Mouse (Mus musculus) granulocyte monocyte progenitor cell, adult 5-6 weeks (primary cell): ENCODE data around the gene Rpl5. TPM values are rescaled to one million over a fixed set of nuclear protein-coding genes. Genes with fewer than 3 reads are reported as not detected.

ENCODE experiments used
- ATAC-seq: replicated peaks from 2 replicates; pipeline ENCODE4 v1.8.0; 2016; ENCODE audit warnings: mild to moderate bottlenecking, moderate TSS enrichment, inconsistent platforms; ENCODE audit not compliant: poor library complexity, severe bottlenecking
- total RNA-seq, 2 experiments: library from RNA; stranded (forward) in 1 of 2; stranded (reverse) in 1 of 2; fragments of 200-712, 200-1000 nt in 1 of 2; fragments of >200 nt in 1 of 2; fragmentation: Nextera tagmentation in 1 of 2; gene quantifications; 2 replicates each; pipeline ENCODE4 v1.2.3; 2014 to 2017

The Rpl5 gene
- total RNA-seq, 2 experiments from 2014 or later: 433 to 457 TPM

DNA sequence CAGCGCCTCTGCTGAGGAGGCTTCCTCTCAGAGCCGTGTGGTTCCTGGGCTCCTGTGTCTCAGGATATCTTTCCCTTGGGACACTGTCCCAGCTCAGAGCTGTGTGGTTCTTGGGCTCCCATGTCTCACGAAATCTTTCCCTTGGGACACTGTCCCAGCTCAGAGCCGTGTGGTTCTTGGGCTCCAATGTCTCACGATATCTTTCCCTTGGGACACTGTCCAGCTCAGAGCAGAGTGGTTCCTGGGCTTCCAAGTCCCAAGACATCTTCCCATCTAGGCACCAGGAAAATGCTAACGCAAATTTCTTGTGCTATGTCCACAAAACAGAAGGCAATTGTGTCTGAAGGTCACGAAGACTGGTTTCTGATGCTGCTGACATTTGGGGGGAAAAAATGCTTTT, 5.6 kb upstream of the Rpl5 start:
- ATAC-seq: no peak

DNA sequence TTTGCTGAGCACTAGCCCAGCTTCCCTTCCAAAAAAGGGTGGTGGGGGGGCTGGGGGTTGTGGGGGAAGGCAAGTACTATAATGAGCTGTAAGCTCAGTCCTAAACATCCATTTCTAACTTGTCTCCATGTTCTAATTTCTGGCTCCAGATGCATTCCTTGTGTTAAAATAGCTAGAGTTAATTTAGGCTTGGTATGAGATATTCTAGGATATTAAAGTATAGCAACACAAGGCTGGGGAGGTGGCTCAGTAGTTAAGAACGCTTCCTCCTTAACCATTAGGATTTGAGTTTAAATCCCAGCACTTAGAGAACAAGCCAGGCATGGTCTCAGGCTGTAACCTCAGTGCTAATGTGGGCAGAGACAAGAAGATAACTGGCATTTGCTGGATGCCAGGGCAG, 4.0 kb upstream of the Rpl5 start:
- no peak for ATAC-seq

- ATAC-seq: peak; percentile 43
These were observed 813 bp downstream of the Rpl5 start for GRCm38 (mm10) chr5:107901014-107901615.

DNA sequence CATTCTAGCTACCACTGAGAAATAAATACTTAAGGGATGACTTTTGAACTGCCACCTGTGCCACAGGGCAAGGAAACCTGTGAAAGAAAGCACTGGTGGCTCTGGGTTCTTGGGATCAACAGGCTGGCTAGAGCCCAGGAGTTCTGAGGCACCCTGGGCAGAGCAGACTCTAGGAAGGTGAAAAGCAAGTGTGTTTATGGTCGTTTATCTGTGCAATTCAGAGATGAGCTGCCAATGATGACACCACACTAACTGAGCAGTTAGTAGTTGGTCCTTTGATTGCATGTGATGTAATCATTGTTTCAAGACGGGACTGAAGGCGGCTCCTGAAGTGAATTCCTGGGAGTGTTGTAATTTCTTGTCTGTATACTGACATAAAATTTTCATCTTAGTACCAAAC, 4.0 kb downstream of the Rpl5 start:
- no peak for ATAC-seq

DNA sequence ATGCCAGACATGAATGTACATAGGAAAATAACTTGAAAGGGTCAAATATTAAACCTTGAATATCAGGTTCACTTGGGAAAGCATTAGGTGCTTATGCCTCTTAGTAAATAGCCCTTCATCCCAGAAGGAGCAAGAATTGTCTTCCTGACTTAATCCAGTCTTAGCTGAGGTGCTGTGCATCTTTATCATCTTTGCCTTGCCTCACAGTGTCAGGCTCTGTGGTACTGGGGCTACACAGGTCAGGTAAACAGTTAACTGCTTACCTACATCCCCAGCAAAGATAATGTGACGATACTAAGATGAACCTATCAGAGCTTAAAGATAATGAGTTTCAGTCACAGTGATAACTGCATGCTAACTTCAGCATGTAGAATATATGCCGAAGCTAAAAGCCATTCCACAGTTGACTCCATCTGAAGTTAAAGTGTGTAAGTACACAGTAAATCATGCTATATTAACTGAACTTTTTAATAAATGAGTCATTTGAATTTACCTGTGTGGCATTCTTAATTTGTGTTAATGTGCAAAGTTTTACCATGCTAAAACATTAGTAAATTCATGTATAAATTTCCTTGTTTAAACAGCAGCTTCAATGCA, 8.3 kb downstream of the Rpl5 start:
- ATAC-seq: no peak

DNA sequence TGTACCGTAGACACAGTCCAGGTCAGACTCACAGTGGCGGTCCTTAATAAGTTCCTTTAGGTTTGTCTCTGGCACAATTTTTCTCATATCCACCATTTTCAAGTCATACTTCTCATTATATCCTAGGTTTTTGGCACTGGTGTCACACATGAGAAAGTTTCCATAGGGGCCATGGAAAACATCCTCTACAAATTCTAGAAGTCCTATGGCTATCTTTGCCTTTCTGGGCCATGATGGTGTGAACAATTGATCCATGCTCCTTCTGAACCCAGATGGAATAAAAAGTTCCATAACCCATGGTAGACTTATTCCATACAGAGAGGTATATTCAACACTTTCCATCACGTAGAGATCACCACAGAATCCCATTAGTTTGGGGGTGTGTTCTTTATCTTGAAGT, 9.4 kb downstream of the Rpl5 start:
- no peak for ATAC-seq

DNA sequence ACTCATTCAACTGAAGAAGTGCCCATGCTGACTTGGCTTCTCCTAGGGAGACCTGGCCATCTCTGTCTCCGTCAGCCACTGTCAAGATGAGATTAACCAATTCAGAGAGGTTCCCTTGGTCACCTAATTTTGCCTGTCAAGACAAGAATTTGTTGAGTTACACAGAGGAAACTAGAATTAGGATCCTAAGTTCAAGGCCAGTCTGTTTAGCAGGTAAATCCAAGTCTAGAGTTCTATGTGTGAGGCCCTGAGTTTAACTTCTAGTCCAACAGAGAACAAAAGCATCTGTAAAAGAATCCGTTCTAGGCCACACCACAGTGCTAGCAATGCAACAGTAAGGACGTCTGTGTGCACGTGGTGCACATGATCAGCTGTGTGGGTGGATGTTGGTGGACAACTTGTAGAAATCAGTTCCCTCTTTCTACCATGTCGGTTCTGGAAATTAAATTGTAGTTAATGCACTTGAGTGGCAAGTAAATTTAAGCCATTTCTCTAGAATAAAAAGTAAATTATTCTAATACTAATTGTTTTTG, 9.8 kb downstream of the Rpl5 start:
- ATAC-seq: no peak

DNA sequence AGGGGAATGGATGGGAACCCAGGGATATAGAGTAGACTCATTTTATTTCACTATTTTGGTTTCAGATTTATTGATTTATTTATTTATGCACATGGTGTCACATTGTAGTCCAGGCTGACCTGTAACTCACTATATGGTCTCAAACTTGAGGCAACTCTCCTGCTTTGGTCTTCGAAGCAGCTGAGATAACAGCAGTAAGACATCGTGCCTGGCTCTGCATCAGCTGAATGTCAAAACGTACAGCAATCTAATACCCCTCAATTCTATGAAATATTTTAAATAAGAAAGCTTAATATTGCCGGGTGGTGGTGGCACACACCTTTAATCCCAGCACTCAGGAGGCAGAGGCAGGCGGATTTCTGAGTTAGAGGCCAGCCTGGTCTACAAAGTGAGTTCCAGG, 10.7 kb downstream of the Rpl5 start:
- no peak for ATAC-seq

GRCm38 (mm10) chr5:107915280-107915679, 15.0 kb downstream of the Rpl5 start:
- ATAC-seq: no peak

- ATAC-seq: peak; percentile 56
These were observed 21.3 kb downstream of the Rpl5 start for GRCm38 (mm10) chr5:107921400-107922252.

DNA sequence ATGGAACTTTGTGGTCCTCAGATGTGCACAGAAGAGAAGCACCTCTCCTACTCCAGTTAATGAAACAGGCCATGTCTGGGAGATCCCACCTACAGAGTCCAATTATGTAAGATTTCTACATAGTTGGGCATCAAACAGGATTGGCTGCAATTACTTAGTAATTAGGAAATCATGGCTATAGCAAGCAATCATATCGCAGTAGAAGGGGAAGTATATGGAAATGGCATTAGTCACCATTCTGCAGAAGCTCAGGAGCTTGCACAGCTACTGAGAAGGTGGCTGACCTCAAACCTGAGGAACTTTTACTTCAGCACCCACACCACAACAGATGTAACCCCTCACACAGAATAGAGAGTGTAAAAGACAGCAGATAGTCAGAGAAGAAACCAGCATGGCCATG, 22.5 kb downstream of the Rpl5 start:
- ATAC-seq: peak; percentile 91

GRCm38 (mm10) chr5:107924564-107924963, 24.3 kb downstream of the Rpl5 start:
- no peak for ATAC-seq

DNA sequence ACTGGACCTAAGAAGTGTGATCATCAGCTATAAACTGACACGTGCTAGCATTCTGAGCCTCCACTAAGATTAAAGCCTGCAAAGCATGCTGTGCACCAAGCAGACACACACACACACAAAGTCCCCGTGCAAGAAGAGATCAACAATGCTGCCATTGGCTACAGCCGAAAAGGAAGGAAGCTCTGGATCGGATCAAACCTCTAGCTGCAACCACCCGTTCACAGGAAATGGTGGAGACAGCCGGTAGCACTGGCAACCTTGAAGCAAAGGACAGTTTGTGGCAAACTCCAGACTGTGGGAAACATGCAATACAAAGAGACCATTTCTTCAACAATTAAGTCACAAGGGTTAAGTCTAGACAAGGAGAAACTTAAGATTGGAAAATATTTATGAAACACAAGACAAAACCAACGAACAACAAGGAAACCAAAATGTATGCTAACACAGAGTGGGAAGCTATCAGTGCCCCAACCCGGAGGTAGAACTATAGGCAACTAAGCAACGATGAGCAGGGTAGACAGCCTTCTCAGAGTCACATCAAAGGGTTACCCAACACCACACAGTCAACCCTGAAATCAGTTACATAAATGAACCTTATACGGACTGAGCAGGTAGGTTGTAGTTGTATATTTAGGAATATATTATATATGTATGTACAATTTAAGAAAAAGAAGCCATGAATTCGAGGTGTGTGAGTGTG, 26.4 kb downstream of the Rpl5 start:
- ATAC-seq: peak; percentile 73

- no peak for ATAC-seq
These were observed 32.3 kb downstream of the Rpl5 start for GRCm38 (mm10) chr5:107932556-107932955.

DNA sequence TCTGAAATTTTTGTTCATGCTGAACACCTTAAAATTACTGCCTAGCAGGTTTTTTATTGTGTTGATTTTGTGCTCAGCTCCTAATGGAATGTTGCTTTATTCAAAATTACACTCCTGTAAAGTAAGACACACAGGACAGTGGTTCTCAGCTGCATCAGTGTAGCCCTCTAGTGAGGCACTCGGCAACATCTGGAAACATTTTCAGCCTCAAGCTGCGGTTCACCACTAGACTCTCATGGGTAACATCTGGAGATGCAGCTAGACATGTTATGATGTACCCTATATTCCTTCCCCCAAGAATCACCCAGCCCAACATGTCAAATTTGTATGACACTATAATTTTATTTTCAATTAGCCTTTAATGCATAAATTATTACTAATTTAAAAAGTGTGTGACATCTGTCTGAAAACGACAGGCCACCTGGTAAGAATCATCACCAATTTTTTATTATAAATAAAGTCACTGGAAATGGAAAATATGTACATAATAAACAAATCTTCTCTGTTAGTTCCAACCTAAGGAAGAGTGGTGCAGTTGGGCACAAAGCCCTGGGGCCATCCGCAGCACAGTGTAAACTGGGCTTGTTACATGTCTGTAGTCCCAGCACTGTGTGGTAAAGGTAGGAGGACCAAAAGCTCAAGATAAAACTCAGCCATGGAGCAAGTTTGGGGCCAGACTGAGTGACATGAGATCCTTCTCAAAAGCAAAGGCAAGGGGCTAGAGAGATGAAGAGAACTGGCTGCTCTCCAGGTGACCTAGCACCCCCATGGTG, 33.1 kb downstream of the Rpl5 start:
- no peak for ATAC-seq

- ATAC-seq: no peak
These were observed 34.7 kb downstream of the Rpl5 start for GRCm38 (mm10) chr5:107934770-107935543.

GRCm38 (mm10) chr5:107936625-107937389, 36.5 kb downstream of the Rpl5 start:
- peak; percentile 57 for ATAC-seq

DNA sequence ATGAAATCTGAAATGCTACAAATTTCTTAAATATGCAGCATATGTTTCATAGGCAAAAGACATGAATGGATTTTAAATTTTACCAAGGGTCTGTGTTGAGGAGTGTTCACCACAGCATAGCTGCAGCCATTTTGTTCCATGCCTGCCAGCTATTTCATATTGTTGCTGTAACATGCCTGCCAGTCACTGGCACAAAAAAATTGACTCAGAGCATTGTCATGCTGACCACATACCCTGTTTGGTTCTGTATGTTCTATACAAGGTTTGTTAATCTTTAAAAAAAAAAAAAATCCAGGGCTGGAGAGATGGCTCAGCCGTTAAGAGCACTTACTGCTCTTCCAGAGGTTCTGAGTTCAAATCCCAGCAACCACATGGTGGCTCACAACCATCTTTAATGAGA, 38.2 kb downstream of the Rpl5 start:
- ATAC-seq: peak; percentile 31; the same call in 1 of the 2 replicates
